Mouse (Mus musculus) retina, postnatal 1 day (tissue): Measurements from ENCODE around the gene Flot1.

Experiments used
- DNase-seq: peaks from one replicate; pipeline ENCODE4 v3.0.0-alpha.2; 2012

The Flot1 gene

DNA sequence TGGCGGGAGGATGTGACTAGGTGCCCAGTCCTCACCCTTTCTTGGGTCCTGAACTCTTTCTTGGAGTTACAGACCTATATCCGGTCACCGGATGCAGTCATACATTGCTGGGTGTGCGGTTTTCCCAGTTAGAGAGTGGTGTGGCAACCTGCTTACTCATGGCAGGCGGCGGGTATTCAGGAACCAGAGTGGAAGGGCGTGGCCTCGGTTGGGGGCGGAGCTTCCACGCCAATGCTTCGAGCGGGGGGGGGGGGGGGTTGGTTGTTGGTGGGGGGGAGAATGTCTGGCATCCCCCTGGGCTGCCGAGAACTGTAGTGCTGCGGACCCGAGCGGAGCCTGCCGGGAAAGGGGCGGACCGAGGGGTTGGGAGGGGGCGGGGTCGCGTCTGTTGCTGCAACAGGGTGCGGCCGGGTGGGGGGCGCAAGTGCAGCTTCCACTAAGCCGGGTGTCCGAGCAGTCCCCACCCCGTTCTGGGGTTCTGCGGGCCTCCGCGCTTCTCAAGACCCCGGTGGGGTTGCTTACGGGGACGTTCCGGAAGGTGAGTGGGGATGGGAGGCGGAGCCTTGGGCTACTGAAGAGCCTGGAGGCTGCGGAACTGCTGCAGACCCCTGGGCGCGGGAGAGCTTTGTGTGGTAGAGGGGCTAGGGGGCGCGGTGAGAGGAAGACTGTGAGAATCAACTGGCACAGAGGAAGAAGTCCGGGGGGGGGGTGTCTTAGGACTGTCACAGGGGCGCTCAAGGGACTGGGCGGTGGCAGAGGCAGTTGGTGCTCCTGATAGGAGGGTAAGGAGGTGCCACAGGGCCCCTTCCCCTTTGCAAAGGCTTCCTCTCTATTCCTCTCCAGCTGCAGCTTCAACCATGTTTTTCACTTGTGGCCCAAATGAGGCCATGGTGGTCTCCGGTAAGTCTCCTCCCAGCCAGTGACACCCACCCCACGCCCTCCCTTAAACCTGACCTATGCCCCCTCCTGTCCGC lies at the start of gene Flot1:
Flot1 (plus strand) TSS at position 267 of the 974 bp plus-strand sequence.
- DNase-seq = peak; percentile 92

DNA sequence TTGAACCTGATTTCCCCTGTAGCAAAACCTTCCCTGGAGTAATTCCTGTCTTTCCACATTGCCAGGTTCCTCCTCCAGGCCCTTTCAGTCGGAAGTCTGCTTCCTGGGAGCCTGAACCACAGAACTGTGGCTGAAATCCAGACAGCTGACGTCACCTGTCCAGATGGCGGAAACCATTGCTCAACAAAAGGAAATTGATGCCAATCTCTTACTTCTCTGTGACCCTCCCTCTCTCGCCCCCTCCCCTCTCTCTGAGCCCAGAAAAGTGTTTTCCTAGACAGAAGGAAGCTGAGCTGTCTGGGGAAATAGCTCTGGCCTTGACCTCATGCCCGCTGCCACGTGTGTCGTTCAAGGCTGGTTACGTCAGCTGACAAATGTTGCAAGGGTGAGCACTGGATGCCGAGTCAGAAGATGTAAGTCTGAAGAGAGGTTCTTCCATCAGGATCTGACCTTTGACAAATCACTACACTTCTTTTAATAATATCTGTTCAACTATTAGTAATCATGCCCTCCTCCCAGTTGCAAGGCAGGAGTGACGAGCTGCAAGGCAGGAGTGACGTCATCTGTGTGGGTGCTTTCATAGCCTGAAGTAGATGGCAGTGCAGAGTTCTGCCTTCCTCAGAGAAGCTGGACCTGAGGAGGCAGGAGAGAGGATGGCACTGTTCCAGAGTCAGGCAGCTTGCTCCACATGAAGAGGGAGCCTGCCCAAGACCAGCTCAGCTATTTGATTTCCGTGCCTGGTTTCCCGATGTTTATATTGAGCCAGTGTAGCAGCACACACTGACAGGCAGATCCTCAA lies 46.0 kb upstream of the Flot1 start:
- peak; percentile 30 for DNase-seq

DNA sequence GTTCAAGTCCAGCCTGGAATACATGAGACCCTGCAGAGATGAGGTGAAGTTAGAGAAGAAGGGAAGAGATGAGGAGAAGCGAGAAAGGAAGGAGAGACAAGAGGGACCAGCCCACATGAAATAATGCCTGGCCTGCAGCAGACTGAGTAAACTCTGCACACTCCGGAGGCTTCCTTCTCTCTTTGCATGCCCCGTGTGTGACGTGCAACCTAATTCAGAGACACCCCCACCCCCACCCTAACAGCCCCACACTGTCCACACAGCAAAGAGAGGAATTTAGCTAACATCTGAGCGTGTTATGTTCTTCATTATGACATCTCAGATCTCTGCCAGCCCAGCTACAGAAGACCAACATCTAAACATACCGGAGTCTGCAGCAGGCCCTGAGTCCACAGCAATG lies 44.1 kb upstream of the Flot1 start:
- DNase-seq = no peak

DNA sequence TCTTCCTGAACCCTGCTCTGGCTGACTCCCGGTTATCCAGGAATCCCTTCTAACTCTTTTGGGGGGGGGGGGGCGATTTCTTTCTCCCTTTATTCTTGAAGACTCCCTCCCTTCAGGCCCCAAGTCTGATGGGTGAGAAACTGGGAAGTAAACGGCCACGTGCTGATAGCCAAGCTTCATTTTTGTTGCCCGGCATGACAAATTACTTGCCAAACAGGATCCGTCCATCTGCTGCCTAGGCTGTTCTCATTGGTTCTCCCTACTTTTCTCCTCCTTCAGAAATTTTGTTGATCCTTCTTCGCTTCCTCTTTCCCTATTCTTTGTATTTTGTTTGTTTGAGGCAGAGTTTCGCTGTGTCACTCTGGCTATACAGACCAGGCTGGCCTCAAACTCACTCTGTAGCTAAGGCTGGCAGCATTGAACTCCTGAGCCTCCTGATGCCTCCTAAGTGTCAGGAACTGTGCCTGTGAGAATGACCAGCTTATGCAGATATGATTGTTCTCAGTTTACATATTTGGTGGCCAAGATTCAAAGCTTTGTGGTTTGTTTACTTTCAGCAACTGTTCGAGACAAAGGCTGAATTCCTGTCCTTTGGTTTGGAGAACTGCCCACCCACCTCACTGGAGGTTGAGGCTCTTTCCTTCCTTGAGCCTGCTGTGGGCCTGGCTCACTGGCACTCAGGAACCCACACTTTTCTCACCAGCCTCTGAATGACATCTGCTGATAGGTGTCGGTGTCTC lies 43.4 kb upstream of the Flot1 start:
- DNase-seq = no peak

DNA sequence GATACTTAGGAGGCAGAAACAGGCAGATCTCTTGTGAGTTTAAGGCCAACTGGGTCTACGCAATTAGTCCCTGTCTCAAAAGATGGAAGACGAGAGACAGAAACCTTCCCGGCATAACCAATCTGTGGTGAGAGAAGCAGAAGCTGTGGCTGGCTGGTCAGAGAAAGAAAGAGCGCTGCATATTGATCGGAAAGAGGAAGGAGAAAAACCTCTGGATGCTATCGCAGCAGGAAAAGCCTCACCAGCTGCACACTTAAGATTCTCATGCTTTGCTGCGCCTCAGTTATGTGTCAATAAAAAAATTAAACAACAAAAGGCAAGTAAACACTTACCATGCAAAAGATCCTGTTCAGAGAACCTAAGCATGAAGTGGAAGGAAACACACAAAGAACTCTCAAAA lies 42.7 kb upstream of the Flot1 start:
- DNase-seq = no peak

DNA sequence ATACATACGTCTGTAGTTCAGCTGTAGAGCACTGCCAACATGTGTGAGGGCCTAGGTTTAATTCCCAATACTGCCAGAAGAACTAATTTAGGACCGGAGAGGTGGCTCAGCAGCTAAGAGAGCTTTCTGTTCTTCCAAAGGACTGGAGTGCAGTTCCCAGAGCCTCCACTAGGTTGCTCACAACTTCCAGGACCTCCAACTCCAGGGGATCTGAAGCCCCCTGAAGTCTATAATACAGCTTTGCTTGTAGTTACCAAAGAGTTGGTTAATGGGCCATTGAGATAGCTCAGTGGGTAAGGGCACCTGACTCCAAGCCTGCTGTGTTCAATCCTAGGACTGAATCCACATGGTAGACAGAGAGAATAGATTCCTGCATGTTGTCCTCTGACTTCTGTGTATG lies 40.6 kb upstream of the Flot1 start:
- peak; percentile 50 for DNase-seq

DNA sequence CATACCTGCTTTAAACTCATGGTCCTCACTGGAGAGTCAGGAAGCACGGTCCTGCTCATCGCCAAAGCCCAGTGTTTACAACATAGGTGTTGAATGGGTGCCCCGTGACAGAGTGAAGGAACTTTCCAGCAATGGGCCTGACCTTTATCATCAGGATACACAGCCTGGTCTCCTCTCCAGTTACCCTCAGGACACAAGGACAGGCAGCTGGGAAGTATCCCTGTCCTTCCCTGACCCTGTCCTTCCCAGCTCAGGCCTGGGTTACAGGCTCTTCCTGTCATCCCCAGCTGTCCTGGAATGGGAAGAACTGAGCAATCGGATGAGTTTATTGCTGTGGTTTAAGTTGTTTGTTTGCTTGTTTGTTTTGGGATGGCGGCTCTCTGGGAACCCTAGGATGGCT lies 40.1 kb upstream of the Flot1 start:
- DNase-seq = no peak

DNA sequence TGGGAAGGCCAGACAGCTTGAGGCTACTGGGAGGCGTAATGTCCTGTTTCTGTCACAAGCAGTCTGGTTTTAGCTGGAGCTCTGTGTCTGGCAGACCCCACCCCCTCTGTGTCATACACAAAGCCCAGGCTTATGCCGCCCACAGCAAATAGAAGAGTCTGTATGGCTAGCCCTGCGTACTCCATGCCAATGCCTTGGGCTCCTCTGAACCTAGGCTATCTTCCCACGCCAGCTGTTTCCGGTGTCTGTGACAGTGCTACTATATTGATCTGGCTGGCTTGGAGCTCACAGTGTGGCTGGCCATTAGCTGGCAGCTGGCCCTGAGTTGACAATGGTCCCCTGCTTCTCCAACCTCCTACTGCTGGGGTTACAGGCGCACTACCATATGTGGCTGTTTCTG lies 39.1 kb upstream of the Flot1 start:
- peak; percentile 63 for DNase-seq

DNA sequence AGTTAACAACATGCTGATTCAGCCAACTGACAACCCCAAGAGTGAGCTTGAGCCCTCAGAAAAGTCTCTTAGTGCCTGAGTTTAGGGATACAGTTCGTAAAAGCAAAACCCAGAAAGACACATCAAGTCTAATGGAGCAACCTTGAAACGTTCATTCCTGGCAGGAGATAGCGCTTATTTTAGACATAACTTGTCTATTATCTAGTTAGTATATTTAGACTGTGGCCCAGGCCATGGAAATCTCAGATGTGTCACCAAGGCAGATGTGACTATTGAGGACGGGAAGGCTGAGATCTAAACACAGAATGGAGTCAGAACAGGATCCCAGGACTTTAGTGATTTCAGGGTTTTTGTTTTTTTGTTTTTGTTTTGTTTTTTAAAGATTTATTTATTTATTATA lies 37.9 kb upstream of the Flot1 start:
- DNase-seq = no peak

DNA sequence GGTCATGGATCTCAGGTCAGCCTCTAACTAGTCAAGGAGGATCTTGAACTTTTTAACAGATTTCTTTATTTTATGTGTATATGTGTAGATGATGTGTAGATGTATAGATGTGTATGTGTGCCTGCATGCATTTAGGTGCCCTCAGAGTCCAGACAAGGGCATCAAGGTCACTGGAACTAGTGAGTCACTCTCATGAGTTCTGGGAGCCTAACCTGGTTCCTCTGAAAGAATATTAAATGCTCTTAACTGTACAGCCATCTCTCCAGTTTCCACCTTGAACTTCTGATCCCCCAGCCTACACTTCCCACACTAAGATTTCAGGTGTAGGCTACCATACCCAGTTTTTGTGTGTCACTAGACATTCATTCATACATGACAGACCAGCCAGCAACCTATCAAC lies 35.5 kb upstream of the Flot1 start:
- no peak for DNase-seq

DNA sequence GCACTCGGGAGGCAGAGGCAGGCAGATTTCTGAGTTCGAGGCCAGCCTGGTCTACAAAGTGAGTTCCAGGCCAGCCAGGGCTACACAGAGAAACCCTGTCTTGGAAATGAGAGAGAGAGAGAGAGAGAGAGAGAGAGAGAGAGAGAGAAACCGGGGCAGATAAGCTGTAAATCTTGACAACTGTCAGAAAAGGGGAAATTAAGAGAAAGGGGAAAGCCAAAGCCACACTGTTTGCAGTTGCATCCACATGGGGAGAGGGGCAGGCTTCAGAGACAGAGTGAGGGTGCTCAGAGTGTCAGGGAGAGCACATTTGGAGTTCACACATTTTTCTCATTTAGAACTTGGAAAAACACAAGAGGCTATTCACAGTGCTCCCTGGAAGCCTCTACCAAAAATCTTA lies 35.0 kb upstream of the Flot1 start:
- DNase-seq = no peak

DNA sequence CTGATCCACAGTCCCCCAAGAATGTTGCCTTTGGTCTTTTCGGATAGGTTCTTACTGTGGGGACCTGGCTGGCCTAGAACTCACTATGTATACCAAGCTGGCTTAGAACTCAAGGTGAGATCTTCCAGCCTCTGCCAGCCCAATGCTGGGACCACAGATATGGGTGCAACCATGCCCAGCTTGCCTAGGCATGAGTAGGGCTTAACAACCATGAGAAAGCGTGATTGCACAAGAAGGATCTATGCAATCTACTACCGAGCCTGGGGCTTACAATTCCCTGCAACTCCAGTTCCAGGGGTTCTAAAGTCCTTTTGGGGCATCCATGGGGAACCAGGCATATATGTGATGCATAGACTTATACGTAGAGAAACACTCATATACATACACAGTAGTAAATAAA lies 32.1 kb upstream of the Flot1 start:
- no peak for DNase-seq

DNA sequence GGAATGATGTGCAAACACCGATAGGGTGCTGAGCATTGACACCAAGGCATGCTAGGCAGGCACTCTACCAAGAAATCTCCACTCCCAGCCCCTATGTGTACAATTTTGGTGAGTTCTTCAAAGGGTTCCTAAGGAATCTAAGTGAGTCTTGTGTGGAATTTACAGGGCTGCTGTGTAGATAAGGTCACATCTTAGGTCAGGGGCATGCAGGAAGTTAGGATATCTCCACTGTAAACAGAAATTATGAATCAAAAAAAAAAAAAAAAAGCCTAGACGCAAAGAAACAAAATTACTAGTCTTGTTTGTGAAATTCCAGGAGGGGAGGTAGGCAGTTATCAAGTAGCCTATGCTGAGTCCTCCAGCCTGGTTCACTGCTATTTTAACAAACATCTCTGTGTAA lies 30.2 kb upstream of the Flot1 start:
- DNase-seq = no peak

DNA sequence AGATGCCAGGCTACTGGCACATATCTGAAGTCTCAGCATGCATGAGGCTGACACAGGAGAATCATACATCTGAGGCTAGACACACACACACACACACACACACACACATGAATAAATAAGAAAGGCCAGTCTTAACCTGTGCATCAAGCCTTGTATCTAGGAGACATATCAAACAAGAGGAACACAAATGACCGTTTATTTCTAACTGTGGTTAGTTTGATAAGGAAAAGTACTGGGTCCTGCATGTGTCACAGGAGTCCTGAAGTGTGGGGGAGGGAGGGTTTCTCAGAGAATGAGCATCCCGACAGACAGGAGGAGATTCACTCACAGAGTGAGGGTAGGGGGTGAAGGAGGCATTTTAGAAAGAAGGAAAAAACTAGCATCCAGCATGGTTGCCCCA lies 27.9 kb upstream of the Flot1 start:
- DNase-seq = no peak

DNA sequence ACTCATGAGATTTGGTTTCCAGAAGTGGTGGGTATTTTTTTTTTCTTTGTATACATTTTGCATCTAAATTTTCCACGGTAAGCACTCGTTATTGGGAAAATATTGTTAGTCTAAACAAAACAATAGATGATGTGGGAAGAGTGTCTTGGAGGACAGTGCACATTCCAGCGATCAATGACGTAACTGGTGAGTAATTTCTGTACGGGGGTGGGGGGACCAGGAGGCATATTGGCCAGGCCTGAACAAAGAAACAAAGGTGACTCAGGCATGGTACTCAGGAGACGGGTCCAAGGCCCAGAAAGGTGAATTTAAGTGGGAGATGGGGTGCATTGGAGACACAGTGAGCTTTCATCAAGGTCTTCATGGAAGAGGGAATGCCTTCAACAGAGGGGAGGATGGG lies 27.4 kb upstream of the Flot1 start:
- no peak for DNase-seq

DNA sequence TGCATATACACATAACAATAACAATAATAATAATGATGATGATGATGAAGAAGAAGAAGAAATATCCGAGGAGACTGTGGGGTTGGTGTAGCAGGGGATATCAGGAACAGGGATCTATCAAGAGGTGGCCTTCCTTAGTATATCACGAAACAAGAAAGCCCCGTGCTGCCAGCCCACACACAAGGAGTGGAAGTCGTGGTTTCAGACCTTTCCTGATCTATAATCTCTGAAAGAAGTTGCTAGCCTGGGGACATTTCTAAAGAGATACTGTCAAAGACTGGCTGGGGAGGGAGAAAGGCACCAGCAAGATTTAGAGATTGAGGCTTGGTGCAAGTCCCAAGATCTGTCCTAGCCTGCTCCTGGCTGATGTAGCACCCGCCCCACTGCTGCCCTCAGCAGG lies 26.2 kb upstream of the Flot1 start:
- DNase-seq = no peak

DNA sequence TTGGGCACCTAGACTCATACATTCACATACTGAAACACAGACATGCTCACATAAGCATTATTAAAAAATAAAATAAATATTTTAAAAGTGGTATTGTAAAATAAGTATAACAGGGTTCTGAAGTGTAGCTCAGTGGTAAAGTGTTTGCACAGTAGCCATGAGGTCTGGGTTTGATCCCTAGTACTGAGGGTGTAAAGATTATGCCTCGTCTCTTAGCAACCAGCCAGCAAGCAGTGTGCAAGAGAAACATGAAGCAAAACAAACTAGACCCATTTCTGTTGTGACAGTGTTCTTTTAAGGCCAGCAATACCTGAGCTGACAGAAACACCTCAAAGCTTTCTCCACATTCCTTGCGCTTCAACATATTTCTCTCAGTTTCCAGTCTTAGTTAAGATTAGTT lies 22.1 kb upstream of the Flot1 start:
- DNase-seq = no peak

DNA sequence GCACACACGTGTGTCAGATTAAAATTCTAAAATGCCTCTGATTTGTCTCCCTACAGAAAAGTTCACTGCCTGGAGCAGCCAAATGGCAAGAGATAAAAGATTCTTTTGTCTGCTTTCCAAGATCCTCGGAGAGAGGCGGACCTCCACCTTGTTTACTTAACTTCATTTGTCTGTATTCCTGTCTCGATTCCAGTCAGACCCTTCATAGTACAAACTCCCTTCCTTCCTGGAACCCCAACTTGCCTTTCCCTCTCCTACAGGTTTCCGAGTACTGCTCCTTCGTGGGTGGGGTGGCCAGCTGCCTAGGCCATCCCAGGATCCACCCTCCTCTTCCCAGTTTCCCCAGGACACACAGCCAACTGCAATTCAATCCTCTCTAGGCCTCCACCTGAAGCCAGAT lies 20.0 kb upstream of the Flot1 start:
- no peak for DNase-seq

DNA sequence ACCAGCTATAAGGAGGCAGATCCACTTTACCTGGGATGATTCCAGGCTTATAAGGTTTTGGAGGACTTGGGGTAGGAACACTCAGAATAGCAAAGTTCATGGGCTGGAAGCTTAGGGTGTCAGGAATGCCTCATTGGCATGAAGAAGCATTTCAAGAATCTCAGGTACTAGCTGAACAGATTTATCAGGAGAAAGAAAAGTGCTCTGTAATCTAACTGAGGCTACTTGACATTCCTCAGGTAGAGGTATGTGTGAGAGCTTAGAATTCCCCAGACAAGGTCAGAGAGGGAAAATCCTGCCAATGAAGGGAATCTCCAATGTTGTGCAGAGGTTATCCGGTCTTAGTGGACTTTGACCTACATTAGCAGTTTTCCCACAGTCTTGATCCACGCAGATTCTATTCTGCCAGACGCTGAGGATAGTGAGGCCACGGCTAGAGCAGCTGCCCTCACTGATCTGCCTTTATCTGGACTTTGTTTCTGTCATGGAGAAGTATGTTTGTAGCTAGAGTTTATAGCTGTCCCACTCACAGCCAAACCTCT lies 19.1 kb upstream of the Flot1 start:
- DNase-seq = peak; percentile 19

DNA sequence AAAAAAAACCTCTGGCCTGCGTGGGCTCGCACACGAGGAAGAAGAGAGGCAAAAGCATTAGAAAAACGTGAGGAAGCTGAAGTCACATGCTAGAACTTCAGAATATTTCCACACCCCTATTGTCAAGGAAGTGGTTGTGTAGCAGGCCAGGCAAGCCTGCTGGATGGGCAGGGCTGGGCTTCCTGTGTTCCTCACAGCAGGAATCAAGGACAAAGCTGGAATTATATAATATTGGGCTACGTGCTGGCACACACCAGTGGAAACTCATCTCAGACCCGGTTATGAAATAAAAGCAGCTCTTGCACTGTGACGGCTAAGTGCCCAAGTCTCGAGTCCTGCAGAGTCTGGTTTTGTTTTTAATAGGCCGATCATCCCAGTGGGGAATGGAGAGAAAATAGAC lies 15.0 kb upstream of the Flot1 start:
- DNase-seq = no peak

DNA sequence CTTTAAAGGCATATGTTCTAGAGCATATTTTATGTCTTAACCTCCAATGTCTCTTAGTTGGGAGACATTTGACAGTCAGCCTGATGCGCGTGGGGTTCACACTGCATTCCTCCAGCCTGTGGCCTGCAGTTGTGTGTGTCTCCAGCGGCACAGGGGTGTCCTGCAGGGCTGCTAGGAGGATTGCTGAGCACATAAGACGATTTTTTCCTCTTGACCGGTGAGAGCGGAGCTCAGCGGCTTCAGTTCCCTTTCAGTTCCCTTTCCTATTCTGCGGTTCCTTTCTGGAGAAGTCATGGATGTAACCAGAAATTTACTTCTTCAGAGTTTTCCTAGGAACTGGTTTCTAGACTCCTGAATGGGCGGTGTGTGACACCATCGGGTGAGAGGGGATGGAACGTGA lies 13.6 kb upstream of the Flot1 start:
- DNase-seq = no peak

DNA sequence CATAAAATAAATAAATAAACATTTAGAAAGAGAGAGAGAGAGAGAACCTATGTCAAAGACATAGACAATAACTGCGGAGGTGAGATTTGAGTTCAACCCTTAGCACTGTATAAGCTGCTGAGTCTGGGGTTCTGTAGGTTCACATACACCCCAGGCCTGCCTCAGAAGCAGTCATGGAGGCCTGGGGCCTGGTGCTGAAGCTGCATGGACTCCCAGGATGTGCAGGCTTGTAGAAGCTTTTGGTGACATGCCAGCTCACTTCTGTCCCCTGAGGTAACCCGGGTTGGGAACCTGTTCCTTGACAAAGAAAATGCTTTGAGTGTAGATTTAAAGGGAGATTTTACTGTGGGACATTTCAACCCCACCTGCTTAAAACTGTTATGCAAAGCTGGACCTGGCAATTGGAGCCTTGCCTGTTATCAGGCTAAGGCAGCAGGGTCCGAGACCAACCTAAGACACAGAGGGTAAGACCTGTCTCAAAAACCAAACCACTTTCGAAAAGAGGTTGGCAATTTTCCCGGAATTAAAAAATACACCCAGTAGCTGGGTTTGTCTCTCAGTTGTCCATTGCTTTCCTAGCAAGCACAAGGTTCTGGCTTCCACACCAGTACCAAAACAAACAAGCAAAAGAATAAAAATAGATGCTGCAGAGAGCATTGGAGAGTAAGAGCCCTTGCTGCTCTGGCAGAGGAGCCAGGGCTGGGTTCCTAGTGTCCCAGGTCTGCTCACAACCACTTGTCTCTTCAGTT lies 12.0 kb upstream of the Flot1 start:
- no peak for DNase-seq
